Mouse (Mus musculus): ENCODE data around the gene Spib.

GRCm38 (mm10) chr7:44563284-44563683, 31.4 kb upstream of the Spib start:
- TF ChIP-seq POLR2A (IDR thresholded peaks at IDR 0.05; ENCODE audit: insufficient read depth, low read depth, low read length): no peak
- TF ChIP-seq CTCF (IDR thresholded peaks at IDR 0.05): no peak
- no peak for TF ChIP-seq EP300 (IDR thresholded peaks at IDR 0.05; ENCODE audit: insufficient read depth, low read depth, low read length)
